Mouse (Mus musculus) hindbrain, embryonic 13.5 days (tissue): ENCODE measurements around the gene Zfp579. TPM values are rescaled to one million over a fixed set of nuclear protein-coding genes. Genes with fewer than 3 reads are reported as not detected.

Source experiments
- ATAC-seq: fragments of 200-750 bp; cut with Nextera tagmentation; 2 replicates; pipeline ENCODE4 v1.8.0; 2017; ENCODE audit warnings: moderate TSS enrichment; ENCODE audit not compliant: low FRiP score
- H3K27ac ChIP-seq: fragments of 300-500 bp; sonication (generic); 2 replicates; pipeline ENCODE4 v1.5.1; 2015; ENCODE audit warnings: inconsistent platforms, mild to moderate bottlenecking, moderate library complexity
- H3K27me3 ChIP-seq: fragments of 300-500 bp; sonication (generic); 2 replicates; pipeline ENCODE4 v1.6.1; 2015; ENCODE audit warnings: mild to moderate bottlenecking, inconsistent platforms
- H3K36me3 ChIP-seq: fragments of 300-500 bp; sonication (generic); 2 replicates; pipeline ENCODE4 v1.6.1; 2015; ENCODE audit warnings: mild to moderate bottlenecking, inconsistent platforms
- H3K4me1 ChIP-seq: fragments of 300-500 bp; sonication (generic); replicated peaks from 2 replicates; pipeline ENCODE4 v1.6.1; 2015; ENCODE audit warnings: inconsistent platforms
- H3K4me2 ChIP-seq: fragments of 300-500 bp; sonication (generic); 2 replicates; pipeline ENCODE4 v1.6.1; 2015; ENCODE audit warnings: inconsistent platforms, mild to moderate bottlenecking, moderate library complexity
- H3K4me3 ChIP-seq: fragments of 300-500 bp; sonication (generic); 2 replicates; pipeline ENCODE4 v1.5.1; 2015; ENCODE audit warnings: mild to moderate bottlenecking, inconsistent platforms
- H3K9ac ChIP-seq: fragments of 300-500 bp; sonication (generic); 2 replicates; pipeline ENCODE4 v1.6.1; 2015; ENCODE audit warnings: mild to moderate bottlenecking, inconsistent platforms
- H3K9me3 ChIP-seq: fragments of 300-500 bp; sonication (generic); 2 replicates; pipeline ENCODE4 v1.6.1; 2016; ENCODE audit warnings: inconsistent platforms
- WGBS: fragments of 180-500 bp; shearing (Covaris S2); methylation state at CpG from one replicate; pipeline ENCODE4 v1.1.7; 2015; 5-methylcytosine and 5-hydroxymethylcytosine counted together
- polyA plus RNA-seq: library from polyadenylated mRNA; unstranded; fragments of >200 nt; fragmentation: Nextera tagmentation; extraction: Ambion mirVana; gene quantifications from 2 replicates; pipeline ENCODE4 v1.2.1, GENCODE M21; 2015

The Zfp579 gene
- polyA plus RNA-seq, 1 experiment from 2014 or later, result 53.6 TPM

DNA sequence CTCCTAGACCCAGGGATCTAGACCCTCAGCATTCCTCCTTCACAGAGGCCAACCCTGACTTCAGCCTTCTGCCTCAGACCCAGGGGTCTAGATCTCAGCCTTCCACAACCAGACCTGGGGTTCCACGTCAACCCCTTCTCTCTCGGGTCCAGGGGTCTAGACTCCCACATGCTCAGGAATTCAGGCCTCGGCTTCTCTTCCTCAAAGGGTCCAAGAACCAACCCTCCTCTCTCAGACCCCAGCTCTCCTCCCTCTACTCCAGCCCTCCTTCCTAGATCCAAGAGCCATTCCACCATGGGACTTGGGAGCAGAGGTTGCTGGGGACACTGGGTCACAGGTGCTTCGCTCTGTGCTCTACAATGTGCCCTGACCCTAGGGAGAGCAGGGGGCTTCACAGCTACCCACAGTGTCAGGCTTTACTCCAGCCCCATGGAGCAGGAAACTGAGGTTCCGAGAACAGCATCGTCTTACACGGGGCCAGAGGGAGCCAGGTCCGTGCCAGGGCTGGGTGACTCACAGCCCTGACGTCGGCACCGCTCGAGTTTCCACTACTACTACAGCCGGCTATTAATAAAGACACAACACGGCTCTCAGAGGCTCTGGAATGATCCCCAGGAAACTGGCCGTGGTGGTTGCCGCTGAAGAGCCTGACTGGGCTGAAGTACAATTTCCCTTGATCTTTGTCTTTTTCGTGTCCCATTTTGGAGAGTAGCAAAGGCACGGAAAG, 23.5 kb downstream of the Zfp579 start:
- Histone ChIP-seq H3K4me1 (no peaks in the 10 kb centered on the region), H3K9ac (no peak overlapping the region), H3K9me3 (no peaks in the 10 kb centered on the region), H3K4me3 (no peak overlapping the region), H3K36me3 (no peaks in the 10 kb centered on the region), H3K27ac (no peak overlapping the region), H3K27me3 (no peaks in the 10 kb centered on the region), H3K4me2 (no peak overlapping the region)
- no peak for ATAC-seq
- 83% methylated on average over 18 of the region's 18 CpGs for WGBS

DNA sequence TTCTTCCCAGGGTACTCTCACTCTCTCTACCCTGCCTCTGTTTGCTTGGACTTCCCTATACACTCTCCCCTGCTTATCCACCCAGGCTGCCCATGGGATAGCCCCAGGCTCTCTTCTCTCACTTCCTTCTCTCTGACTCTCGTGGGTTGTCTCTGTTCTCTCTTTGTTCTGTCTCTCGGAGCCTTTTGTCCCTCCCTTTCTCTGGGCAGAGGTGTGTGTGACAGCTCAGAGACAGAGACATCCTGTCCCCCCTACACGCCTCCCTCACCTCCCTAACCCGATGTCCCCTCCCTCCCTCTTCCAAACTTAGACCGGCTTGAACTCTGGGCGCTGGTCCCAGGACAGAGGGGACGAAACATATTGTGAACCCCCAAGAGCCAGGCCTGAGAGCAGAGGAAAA, 24.2 kb downstream of the Zfp579 start:
- Histone ChIP-seq H3K9me3 (no peaks in the 10 kb centered on the region), H3K4me2 (no peak overlapping the region), H3K27me3 (no peaks in the 10 kb centered on the region), H3K4me1 (no peaks in the 10 kb centered on the region), H3K36me3 (no peaks in the 10 kb centered on the region), H3K27ac (no peak overlapping the region), H3K4me3 (no peak overlapping the region), H3K9ac (no peak overlapping the region)
- WGBS, result 29% methylated on average over 7 of the region's 7 CpGs
- no peak for ATAC-seq

DNA sequence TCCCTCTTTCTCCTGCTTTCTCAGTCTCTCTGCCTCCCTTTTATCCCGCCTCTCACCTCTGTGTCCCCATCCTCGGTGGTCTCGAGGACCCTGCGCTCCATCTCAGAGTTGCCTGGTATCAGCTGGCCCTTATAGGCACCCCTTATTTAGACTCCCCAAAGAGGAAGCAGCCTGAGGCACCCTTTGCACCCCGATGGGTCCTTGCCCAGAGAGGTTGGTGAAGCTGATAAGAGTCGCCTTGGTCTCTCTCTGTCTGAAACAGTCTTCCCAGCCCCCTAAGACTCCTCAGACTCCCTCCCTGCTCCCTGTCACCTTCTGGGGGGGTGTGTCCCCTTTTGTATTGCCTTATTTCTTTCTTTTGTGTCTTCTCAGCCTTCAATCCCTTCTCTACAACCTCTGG, 24.9 kb downstream of the Zfp579 start, which contains the start of gene Sbk3:
Gene Sbk3 (minus strand): TSS at position 101 of the 400 bp plus-strand sequence.
- 0 out of 2 replicates have a peak, but pooled peaks cover 4% of the 10 kb centered on the region for H3K27me3 ChIP-seq
- H3K27ac ChIP-seq, result no peak within 1 kb of the TSS
- ATAC-seq, result no peak
- WGBS, result 47% methylated on average over 6 of the region's 6 CpGs
- H3K4me3 ChIP-seq, result no peak within 1 kb of the TSS
- no peak within 1 kb of the TSS for H3K4me2 ChIP-seq
- H3K36me3 ChIP-seq, result no peaks in the 10 kb centered on the region
- H3K4me1 ChIP-seq, result no peaks in the 10 kb centered on the region
- no peaks in the 10 kb centered on the region for H3K9me3 ChIP-seq
- no peak within 1 kb of the TSS for H3K9ac ChIP-seq

DNA sequence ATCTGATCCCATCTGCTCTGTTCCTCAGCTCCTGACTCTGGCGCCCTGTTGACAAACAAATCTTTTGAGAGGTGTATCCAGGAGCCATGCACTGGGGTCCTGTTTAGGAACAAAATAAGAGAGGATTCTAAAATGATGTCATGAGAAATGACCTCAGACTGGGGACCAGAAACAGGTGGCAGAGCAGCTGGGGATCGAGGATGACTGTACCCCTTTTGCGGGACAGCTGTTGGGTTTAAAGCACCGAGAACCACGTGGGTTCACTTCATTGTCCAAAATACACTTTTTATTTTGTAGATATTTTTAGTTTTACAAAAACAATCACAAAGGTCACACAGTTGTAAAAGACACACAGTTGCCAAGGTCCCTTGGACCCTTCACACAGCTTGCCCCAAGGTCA, 31.0 kb downstream of the Zfp579 start:
- H3K4me1 ChIP-seq, result no peaks in the 10 kb centered on the region; the same call in 1 of the 2 replicates
- no peaks in the 10 kb centered on the region for H3K36me3 ChIP-seq
- WGBS, result 84% methylated on average over 5 of the region's 5 CpGs
- no peaks in the 10 kb centered on the region for H3K9me3 ChIP-seq
- no peak overlapping the region for H3K27ac ChIP-seq
- no peak for ATAC-seq
- no peak overlapping the region for H3K9ac ChIP-seq
- H3K4me3 ChIP-seq, result no peak overlapping the region
- H3K27me3 ChIP-seq, result 0 out of 2 replicates have a peak, but pooled peaks cover 4% of the 10 kb centered on the region
- no peak overlapping the region for H3K4me2 ChIP-seq

DNA sequence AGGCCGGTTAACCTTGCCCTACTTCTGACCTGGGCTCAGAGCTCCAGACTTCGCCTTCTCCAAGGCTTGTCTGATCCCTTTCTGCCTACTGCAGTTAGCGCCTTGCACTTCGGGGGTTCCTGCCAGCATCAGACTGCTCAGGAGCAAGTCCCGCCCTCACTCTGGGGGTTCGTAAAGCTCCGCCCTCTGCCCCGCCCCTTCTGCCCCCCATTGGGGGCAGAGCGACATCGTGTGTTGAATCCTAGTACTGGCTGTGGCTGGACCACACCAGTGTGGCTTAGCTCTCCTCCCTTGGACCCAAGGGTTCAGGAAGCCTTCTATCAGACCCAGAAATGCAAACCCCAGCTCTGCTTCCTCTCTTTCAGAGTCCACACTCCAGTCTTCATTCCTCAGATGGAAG, 31.7 kb downstream of the Zfp579 start, which contains the start of gene Sbk2:
Gene Sbk2 (minus strand): TSS at position 135 of the 400 bp plus-strand sequence.
- no peak within 1 kb of the TSS for H3K9ac ChIP-seq
- H3K27me3 ChIP-seq, result 0 out of 2 replicates have a peak, but pooled peaks cover 4% of the 10 kb centered on the region
- no peaks in the 10 kb centered on the region for H3K9me3 ChIP-seq
- no peak within 1 kb of the TSS for H3K4me3 ChIP-seq
- 0 out of 2 replicates have a peak within 1 kb of the TSS, but pooled peaks have one; percentile 6 for H3K4me2 ChIP-seq
- no peak within 1 kb of the TSS for H3K27ac ChIP-seq
- 0 out of 2 replicates have a peak, but pooled peaks have one; percentile 43 for ATAC-seq
- WGBS, result 9% methylated on average over 10 of the region's 10 CpGs
- no peaks in the 10 kb centered on the region; the same call in 1 of the 2 replicates for H3K4me1 ChIP-seq
- no peaks in the 10 kb centered on the region for H3K36me3 ChIP-seq

DNA sequence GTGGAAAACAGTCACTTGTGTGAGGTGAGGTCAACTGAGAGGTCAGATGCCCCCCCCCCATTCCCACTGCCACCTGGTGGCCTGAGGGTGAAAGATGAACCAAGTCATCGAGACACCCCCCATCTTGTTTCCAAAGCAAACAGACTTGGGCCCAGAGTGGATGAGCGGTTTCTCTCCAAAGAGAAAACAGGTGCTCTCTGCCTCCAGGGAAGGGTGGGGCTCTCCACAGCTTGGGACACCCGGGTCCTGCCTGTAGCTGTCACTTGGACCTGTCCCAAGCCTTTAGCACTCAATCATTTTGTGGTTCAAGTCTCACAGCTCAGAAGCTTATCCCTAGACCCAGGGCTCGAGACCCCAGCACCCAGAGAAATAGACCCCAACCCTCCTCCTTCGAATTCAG, 32.4 kb downstream of the Zfp579 start:
- no peaks in the 10 kb centered on the region for H3K9me3 ChIP-seq
- no peak overlapping the region for H3K4me2 ChIP-seq
- H3K4me3 ChIP-seq, result no peak overlapping the region
- H3K27ac ChIP-seq, result no peak overlapping the region
- 0 out of 2 replicates have a peak, but pooled peaks cover 4% of the 10 kb centered on the region for H3K27me3 ChIP-seq
- H3K36me3 ChIP-seq, result no peaks in the 10 kb centered on the region
- H3K9ac ChIP-seq, result no peak overlapping the region
- no peaks in the 10 kb centered on the region; the same call in 1 of the 2 replicates for H3K4me1 ChIP-seq
- WGBS, result 73% methylated on average over 5 of the region's 5 CpGs
- no peak for ATAC-seq

DNA sequence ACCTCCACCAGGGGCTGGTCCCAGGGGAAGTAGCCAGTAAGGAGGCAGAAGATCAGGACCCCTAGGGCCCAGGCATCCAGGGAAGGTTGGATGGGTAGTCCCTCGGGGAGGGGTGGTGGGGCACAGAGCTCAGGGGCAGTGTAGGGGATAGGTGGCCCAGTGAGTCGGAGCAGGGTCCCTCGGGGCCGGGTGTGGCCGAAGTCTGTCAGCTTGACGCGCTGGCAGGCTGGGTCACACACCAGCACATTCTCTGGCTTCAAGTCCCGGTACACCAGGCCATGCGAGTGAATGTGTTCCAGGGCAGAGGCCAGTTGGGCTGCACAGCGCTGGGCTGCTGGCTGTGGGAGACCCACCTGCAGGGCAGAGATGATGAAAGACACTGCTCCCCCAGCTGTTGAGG, 38.6 kb downstream of the Zfp579 start:
- no peaks in the 10 kb centered on the region for H3K27me3 ChIP-seq
- 87% methylated on average over 10 of the region's 10 CpGs for WGBS
- H3K9ac ChIP-seq, result 0 out of 2 replicates have a peak overlapping the region, but pooled peaks have one; percentile 24
- no peaks in the 10 kb centered on the region for H3K9me3 ChIP-seq
- H3K4me2 ChIP-seq, result no peak overlapping the region
- H3K4me1 ChIP-seq, result no peaks in the 10 kb centered on the region
- no peak overlapping the region for H3K4me3 ChIP-seq
- no peaks in the 10 kb centered on the region for H3K36me3 ChIP-seq
- H3K27ac ChIP-seq, result no peak overlapping the region
- ATAC-seq, result no peak

DNA sequence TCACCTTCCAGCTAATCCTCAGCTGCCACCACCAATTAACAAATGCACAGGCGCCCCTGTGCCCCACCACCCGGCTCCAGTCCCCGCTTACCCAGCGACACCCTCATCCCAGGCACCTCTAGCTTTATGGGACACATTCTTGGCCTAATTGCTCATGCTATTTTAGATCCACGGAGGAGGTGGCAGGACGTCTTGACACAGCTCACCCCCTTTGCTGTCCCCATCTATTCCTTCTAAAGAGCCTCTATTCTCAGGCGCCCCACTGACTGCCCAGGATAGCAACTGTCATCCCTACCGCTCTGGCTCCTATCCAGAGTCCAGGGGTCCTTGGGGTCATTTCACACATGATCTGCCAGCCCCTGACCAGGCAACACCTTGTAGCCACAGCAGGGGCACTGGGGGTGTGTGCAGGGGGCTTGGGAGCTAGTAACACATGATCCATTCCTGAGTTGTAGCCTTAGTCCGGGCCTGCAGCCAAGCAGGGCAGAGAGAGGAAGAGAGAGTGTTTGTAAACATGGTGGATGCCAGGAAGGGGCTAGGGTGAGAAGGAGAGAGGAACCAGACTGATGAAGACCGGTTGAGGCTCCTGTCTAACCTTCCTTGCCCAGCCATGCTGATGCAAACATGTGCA, 42.0 kb downstream of the Zfp579 start:
- H3K4me2 ChIP-seq, result no peak overlapping the region
- no peak overlapping the region for H3K4me3 ChIP-seq
- H3K4me1 ChIP-seq, result no peaks in the 10 kb centered on the region
- no peak overlapping the region for H3K9ac ChIP-seq
- no peak for ATAC-seq
- H3K27me3 ChIP-seq, result no peaks in the 10 kb centered on the region
- no peaks in the 10 kb centered on the region for H3K36me3 ChIP-seq
- H3K27ac ChIP-seq, result no peak overlapping the region
- WGBS, result 41% methylated on average over 10 of the region's 10 CpGs
- H3K9me3 ChIP-seq, result no peaks in the 10 kb centered on the region

DNA sequence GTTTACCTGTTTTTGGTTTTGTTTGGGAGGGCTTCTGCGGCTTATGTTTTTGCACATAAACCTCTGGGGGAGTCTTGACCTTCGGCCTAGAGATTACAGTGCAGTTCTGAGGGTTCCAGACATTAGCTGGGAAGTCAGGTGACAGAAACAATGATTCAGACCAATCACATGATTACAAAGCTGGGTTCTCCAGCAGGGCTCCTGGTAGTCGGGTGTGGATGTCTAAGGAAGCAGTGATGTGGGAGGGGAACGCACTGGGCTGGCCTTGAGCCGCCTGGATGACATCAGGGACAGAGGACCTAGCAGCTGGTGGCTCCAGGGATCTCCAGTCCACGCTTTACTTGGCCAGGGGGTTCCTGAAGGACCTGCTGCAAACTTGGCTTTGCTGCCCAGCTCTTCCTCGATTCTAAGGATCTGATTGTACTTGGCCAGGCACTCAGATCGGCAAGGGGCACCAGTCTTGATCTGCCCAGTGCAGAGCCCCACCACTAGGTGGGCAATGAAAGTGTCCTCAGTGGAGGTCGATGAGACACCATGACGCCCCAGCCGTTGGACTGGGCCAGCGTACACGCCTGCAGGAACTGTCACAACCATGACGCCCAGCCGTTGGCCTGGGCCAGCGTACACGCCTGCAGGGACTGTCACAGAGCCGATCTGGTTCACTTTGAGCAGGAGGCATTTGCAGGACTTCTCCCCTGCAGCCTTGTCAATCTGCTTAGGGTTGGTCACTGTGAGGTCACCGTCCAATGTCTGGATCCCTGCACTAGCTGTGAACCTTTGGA, 45.2 kb downstream of the Zfp579 start:
- H3K9ac ChIP-seq, result no peak overlapping the region
- H3K27ac ChIP-seq, result no peak overlapping the region
- 87% methylated on average over 19 of the region's 19 CpGs for WGBS
- H3K36me3 ChIP-seq, result no peaks in the 10 kb centered on the region
- H3K4me2 ChIP-seq, result no peak overlapping the region
- no peaks in the 10 kb centered on the region for H3K9me3 ChIP-seq
- no peak overlapping the region for H3K4me3 ChIP-seq
- ATAC-seq, result no peak
- H3K4me1 ChIP-seq, result no peaks in the 10 kb centered on the region
- no peaks in the 10 kb centered on the region for H3K27me3 ChIP-seq

DNA sequence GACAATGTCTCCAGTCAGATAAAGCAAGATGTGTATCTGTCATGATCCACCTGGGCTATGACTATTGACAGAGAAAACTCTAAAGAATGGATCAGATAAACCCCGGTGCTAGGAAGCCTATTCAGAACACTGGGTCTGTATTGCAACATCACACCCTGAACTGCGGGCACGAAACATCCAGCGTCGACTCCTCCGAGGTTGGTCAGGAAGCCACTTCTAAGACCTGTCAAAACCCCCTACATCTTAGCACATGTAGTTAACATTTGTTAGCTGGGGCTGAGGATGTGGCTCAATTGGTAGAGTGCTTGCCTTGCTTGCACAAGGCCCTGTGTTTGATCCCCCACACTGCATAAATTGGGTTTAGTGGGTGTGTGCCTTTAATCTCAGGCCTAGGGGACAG, 47.6 kb downstream of the Zfp579 start:
- 73% methylated on average over 6 of the region's 6 CpGs for WGBS
- Histone ChIP-seq H3K27me3 (no peaks in the 10 kb centered on the region), H3K9me3 (no peaks in the 10 kb centered on the region), H3K27ac (no peak overlapping the region), H3K4me3 (no peak overlapping the region), H3K36me3 (no peaks in the 10 kb centered on the region), H3K4me2 (no peak overlapping the region), H3K9ac (no peak overlapping the region), H3K4me1 (0 out of 2 replicates have a peak, but pooled peaks cover 4% of the 10 kb centered on the region)
- ATAC-seq, result no peak

DNA sequence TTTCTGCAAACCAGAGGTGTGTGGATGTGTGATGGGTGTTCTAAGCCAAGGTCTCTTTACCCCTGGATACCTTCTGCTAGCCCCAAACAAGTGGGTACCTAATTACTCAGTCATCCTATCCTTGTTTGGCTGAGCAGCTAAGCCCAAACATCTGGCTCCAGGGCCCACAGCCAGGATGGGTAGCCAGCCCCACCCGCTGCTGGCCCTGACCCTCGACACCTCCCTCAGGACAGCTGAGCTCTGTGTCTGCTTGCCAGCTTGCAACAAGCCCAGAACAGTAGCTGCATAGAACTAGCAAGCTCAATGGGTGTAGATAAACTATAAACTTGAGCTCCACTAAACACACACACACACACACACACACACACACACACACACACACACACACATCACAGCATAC, 48.1 kb downstream of the Zfp579 start:
- no peak overlapping the region for H3K4me2 ChIP-seq
- no peaks in the 10 kb centered on the region for H3K9me3 ChIP-seq
- no peak overlapping the region for H3K9ac ChIP-seq
- WGBS, result 72% methylated on average over 2 of the region's 2 CpGs
- no peak for ATAC-seq
- H3K36me3 ChIP-seq, result no peaks in the 10 kb centered on the region
- 0 out of 2 replicates have a peak, but pooled peaks cover 5% of the 10 kb centered on the region for H3K4me1 ChIP-seq
- H3K27me3 ChIP-seq, result no peaks in the 10 kb centered on the region
- H3K4me3 ChIP-seq, result no peak overlapping the region
- no peak overlapping the region for H3K27ac ChIP-seq
